Mouse (Mus musculus): Measurements from ENCODE around the gene Ppfia4. TPM values are rescaled to one million over a fixed set of nuclear protein-coding genes. Genes with fewer than 3 reads are reported as not detected.
A peak's percentile ranks its signal among the peaks of the same experiment; 100 is the strongest.

Ppfia4 gene
- total RNA-seq, 2 experiments from 2014 or later = 2.8 to 3.5 TPM

- DNase-seq = no peak
- intact Hi-C loops (cut with DNase I) = no loop called here
Observed at GRCm38 (mm10) chr1:134310729-134311128, 22.0 kb downstream of the Ppfia4 start.

DNA sequence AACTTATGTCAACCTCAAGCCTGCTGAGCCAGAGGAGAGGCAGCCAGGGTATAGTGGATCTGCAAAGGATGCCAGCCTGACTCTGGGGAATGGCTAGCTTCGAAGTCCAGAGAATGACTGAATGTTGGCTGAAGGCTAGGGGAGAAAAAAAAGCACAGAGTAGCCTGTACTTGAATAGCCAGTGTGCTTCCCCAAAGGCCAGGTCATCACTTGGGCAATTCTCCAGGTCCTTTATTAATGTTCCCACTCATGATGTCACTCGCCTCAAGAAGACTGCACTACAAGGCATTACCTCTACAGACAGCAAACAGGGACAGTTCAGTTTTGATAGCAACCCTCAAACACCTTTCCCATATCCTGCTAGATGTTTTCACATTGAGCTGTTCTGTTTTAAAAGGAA, 22.4 kb downstream of the Ppfia4 start:
- intact Hi-C loops (cut with DNase I) = no loop called here
- DNase-seq = no peak

- no peak for DNase-seq
- intact Hi-C loops (cut with DNase I) = no loop called here
Observed at GRCm38 (mm10) chr1:134307409-134307808, 25.3 kb downstream of the Ppfia4 start.

DNA sequence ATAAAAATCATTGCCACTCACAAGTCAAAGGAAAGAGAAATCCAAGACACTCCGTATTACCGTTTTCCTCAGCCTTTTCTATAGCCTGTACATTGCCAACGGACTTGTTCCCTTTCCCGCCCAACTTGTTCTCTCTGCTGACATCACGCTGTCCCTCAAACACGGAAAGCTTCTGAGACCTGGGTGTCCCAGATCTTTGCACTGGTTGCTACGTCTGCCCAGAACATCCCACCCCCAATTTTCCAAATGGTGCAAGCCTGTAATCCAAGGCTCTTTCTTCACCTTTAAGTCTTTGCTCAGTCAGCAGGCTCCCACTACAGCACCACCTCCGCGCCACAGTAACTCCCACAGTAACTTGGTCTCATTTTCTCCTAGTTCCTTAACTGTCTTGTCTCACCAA, 27.8 kb downstream of the Ppfia4 start:
- DNase-seq = no peak
- intact Hi-C loops (cut with DNase I) = no loop called here

- intact Hi-C loops (cut with DNase I) = no loop called here
- DNase-seq = peak; percentile 72 to 79
Observed at GRCm38 (mm10) chr1:134302568-134303238, 30.0 kb downstream of the Ppfia4 start.

DNA sequence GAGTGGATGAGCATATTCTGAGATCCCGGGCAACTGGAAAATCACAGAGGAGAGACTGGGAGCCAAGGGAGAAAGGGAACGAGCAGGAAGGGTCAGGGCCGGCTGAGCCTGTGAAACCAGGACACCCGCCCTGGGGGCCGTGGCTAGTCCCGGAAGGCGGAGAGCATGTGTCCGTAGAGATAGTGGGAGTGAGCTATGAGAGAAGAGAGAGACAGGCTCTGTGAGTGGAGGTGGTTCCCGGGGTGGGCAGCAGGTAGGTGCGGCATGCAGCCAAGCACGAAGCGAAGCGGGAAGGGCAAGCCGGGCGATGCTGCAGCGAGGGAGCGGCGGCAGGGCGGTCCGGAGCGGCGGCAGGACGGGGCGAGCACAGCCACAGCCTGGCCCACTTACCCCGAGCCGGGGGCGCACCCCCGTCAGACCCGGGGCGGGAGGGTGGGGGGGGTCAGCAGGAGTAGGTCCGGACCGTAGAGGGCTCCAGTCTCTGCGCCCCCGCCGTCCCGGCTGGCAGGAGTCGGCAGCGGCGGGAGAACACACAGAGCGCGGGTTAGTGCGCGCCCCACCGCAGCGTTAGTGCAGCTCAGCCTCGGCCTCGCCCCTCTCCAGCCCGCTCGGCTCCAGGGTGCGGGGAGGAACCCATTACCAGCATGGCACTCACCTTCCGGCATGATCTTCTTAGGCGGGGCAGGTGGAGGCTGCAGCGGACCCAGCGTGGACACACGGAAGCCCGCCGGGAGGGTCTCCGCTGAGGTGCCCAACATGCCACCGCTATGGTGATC, 33.9 kb downstream of the Ppfia4 start:
- intact Hi-C loops (cut with DNase I) = no loop called here
- DNase-seq = peak; percentile 56 to 62

DNA sequence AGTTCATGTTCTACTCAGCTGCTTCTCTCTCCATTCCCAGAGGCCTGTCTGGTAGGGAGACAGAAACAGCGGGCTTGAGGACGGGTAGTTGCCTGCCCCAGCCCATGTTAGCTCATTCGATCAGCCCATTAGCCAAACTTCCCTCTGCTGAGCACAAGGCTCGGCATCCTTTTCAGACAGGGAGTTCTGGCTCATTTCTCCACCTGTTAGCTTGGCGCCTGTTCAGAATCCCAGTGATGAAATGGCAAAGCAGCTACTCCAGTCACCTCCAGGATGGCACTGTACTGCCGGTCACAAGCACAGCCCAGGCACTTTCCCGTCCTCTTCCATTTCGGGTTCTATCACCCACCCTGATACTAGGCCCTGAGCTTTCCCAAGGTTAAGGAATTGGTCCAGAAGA, 35.5 kb downstream of the Ppfia4 start:
- DNase-seq = no peak

GRCm38 (mm10) chr1:134293738-134294604, 38.8 kb downstream of the Ppfia4 start:
- DNase-seq = no peak
- intact Hi-C loops (cut with DNase I) = no loop called here

More for the DNA sequence above, 35.5 kb downstream of the Ppfia4 start:
- intact Hi-C loops (cut with DNase I) = no loop called here

DNA sequence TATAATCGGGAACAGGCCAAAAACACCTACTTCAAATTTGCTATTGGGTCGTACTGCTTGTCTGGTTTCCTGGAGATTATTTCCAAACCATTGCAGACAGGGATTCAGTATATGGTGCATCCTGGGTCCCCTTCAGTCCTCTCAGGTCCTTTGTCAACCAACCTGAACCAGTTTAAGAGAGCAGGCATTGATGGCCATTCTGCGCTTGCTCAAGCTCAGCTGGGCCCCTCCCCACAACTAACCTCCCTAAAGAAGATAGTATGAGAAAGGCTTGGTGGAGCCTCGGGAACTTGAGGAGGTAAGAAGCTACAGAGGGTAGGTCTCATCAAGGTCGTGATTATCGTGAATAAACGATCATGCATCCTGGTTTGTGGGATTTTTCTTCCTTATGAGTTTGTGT, 39.5 kb downstream of the Ppfia4 start:
- intact Hi-C loops (cut with DNase I) = no loop called here
- DNase-seq = no peak

GRCm38 (mm10) chr1:134292601-134293000, 40.1 kb downstream of the Ppfia4 start:
- intact Hi-C loops (cut with DNase I) = no loop called here
- DNase-seq = no peak

DNA sequence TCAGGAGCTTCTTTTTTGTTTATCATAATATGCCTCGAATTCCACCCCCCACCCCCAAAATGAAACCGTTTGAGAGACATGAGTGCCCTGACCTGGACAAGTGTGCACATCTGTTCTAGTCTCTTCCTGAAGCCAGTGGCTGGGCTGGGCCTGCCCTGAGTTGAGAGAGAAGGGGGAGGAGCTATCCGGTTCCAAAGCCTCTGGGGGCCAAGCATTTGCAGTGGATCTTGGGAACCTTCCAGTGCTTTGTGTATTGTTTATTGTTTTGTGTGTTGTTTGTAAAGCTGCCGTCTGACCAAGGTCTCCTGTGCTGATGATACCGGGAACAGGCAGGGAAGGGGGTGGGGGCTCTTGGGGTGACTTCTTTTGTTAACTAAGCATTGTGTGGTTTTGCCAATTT, 40.7 kb downstream of the Ppfia4 start:
- DNase-seq = peak; percentile 43 to 49
- intact Hi-C loops (cut with DNase I) = no loop called here

GRCm38 (mm10) chr1:134291555-134291954, 41.2 kb downstream of the Ppfia4 start:
- intact Hi-C loops (cut with DNase I) = no loop called here
- DNase-seq = no peak

DNA sequence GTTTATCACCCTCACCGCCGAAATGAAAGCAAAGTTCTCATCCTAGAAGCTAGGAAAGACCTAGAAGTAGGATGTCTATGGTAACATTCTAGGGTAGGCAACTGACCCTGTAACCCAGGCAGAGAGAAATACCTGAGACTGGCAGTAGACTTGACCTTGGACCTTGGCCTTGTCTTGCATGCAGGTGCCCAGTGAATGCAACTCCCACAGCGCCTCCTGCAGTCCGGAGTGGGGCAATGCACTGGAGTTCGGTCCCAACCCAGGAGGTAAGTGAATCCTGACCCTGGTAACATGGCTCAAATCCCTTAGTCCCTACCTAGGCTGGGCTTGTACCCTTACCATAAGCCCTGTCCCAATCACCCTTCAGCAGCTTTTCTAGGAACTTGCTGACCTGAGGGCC, 41.8 kb downstream of the Ppfia4 start:
- peak in 1 of 2 experiments; percentile 40 for DNase-seq
- intact Hi-C loops (cut with DNase I) = no loop called here

GRCm38 (mm10) chr1:134290300-134290699, 42.4 kb downstream of the Ppfia4 start:
- intact Hi-C loops (cut with DNase I) = no loop called here
- no peak for DNase-seq

DNA sequence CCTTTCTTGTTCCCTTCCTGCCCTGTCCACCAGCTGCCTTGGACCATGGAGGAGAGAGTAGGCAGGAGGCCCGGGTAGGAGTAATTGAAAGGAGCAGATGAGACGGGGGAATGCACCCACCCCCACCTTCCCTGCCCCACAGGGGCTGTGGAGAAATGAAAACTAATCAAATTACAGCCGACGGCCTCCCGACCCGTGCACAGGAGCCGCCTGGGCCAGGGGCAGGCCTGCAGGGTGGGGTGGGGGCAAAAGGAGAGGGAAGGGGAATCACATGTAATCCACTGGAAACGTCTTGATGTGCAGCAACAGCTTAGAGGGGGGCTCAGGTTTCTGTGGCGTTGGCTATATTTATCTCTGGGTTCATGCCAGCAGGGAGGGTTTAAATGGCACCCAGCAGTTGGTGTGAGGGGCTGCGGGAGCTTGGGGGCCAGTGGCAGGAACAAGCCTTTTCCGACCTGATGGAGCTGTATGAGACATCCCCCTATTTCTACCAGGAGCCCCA, 43.1 kb downstream of the Ppfia4 start, which contains the start of gene Myog:
Myog (plus strand) TSS at position 392 of the 502 bp plus-strand sequence.
- intact Hi-C loops (cut with DNase I) = no loop called here
- no peak for DNase-seq

GRCm38 (mm10) chr1:134288239-134288638, 44.5 kb downstream of the Ppfia4 start:
- intact Hi-C loops (cut with DNase I) = no loop called here
- DNase-seq = no peak

DNA sequence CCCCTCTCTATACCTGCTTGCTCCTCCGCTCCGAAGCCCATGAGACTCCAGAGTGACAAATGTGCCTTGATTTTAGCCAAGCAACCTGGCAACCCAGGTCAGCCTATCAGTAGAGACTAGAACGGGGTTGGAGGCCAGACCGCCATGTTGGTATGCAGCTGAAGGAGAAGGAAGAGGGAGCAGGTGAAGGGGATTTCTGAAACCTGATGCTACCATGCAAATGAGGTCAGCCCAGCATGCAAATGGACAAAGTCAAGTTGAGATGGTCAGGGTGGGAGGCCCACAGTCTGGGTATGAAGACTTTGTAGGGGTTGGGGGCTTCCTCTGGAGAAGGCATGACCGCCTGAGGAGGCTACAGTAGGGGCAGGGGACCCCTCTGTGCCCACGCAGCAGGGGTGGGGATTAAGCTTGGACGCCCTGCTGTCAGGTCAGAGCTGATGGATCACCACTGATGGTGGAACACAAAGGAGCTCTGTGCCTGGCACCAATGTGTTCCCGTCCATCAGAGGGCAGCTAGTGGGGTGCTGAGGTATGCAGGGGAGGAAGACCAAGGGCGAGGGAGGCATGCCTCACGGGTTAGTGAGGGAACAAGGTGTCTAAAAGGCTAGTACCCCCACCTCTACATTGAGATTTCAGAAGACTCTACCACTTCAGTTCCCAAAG, 47.1 kb downstream of the Ppfia4 start:
- intact Hi-C loops (cut with DNase I) = no loop called here
- no peak for DNase-seq

GRCm38 (mm10) chr1:134283108-134283507, 49.6 kb downstream of the Ppfia4 start:
- intact Hi-C loops (cut with DNase I) = no loop called here
- DNase-seq = no peak

DNA sequence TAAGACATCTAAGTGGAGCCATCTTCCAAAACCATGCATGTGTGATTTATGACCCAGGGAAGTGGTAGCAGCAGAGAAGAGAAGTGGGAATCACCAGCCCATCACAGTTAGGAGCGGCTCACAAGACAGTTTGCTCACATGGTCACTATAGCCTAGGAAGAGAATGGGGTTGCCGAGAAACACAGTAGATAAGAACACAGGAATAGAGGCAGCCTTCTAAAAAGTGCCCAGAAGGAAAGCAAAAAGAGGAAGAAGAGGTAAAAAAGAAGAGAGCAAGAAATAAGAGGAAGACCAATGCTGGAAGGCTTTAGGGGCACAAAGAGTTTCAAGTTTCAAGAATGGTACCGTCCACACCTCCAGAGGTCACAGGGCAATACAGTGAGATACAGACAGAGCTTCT, 50.4 kb downstream of the Ppfia4 start:
- intact Hi-C loops (cut with DNase I) = no loop called here
- no peak for DNase-seq

GRCm38 (mm10) chr1:134281563-134281962, 51.2 kb downstream of the Ppfia4 start:
- intact Hi-C loops (cut with DNase I) = no loop called here
- DNase-seq = no peak

All from heart, postnatal 14 days (tissue).